Mouse (Mus musculus) left cerebral cortex, adult 8-10 months (tissue): ENCODE data around the gene Lenep. TPM values are rescaled to one million over a fixed set of nuclear protein-coding genes. Genes with fewer than 3 reads are reported as not detected.

Source experiments
- DNase-seq, 2 experiments: peaks; one replicate each; pipeline ENCODE4 v3.0.0; 2022; ENCODE audit warnings: low spot score in 2 of 2
- total RNA-seq, 4 experiments: library from RNA; stranded (reverse); gene quantifications; 2 replicates each; pipeline ENCODE4 v1.2.4; 2022

Lenep gene
- total RNA-seq, 4 experiments from 2014 or later = 3.9 to 5.8 (median 4.4) TPM

- no peak for DNase-seq
Observed at GRCm38 (mm10) chr3:89419981-89420380, 17.4 kb upstream of the Lenep start.

- no peak for DNase-seq
Observed at GRCm38 (mm10) chr3:89419571-89419970, 17.0 kb upstream of the Lenep start.

DNA sequence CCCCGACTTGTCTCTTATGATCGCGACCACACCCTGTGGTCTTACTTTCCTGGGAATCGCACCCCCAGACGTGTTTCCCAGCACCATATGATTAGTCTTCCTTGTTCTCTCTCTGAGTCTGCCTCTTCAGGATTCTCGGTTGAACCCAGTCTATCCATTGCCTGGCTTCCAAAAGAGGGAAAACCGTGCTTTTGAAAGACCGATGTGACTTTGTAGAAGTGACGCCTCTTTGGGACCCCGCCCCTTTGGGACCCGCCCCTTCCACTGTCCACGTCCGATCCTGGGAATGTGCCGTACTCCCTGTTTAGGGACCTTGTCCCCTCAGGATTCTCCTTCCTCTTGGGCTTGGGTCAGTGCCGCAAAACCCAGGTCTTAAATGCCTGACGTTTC is 16.3 kb upstream of the Lenep start:
- no peak for DNase-seq

DNA sequence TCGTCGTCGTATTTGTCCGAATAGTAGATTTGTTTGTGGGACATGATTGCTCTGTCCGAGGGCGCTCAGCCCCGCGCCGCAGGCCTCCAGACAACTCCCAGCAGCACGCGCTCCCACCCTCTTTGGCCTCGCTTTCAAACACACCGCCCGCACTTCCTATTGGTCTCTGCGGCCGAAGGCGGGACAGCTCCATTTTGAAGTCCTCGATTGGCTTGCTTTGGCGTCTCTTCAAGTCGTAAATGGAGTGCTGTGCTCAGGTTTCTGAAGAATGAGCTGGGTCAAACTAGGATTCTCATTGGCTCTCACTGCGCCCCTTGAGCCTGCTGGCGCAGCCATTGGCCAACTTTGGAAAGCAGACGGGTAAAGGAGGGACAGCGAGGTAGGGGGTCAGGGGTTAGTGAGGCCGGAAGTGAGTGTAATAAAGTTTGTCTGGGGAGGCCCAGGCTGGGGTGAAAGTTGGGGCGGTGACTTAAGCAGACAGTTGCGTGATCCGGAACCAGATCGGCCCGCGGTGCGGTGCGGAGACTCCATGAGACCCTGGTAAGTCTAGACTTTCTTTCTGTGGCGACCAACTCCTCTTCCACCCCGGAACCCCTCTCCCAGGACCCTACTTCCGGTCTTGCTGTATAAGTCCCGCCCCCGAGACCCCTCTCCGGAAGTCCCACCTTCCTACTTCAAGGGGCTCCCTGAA is 15.7 kb upstream of the Lenep start, which contains the start of the genes Cks1b and Shc1:
TSS of gene Cks1b (minus strand) at position 214 of the 691 bp plus-strand sequence.
TSS of gene Shc1 (plus strand) at position 274 of the 691 bp plus-strand sequence.
- peak; percentile 80 to 97 for DNase-seq

GRCm38 (mm10) chr3:89417840-89418169 is 15.2 kb upstream of the Lenep start:
- DNase-seq = no peak

DNA sequence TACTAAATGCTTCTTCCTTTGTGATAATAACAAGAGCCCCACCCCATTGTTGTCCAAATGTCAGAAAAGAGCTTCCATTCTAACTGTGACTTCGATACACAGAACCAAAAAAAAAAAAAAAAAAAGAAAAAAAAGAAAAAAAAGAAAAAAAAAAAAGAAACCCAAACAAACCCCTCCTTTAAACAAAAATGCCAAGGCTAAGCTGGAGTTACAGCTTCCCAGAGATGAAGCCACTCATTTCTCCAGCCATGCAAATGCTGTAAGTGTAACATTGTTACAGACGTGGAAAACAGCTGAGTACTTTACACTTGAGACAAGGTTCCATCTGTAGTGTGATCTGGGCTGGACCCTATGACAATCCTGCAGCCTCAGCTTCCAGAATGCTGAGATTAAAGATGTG is 14.5 kb upstream of the Lenep start:
- no peak for DNase-seq

DNA sequence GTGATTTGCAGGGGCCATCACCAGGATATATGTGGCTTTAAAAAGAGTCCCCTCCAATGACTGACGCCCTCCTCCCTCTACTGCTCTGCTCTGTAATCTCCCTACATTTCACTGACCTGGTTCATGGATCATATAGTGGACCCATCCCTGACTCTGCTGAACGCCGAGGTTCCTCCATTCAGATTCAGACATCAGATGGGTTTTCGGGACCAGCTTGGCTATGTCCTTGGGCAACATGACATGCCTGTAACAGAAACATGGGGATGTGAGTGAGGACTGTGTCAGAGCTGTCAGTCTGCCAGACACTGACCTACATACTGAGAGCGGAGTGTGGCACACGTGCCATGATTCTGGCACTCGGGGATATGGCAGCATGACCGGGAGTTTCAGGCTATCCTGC is 13.6 kb upstream of the Lenep start:
- DNase-seq = no peak

DNA sequence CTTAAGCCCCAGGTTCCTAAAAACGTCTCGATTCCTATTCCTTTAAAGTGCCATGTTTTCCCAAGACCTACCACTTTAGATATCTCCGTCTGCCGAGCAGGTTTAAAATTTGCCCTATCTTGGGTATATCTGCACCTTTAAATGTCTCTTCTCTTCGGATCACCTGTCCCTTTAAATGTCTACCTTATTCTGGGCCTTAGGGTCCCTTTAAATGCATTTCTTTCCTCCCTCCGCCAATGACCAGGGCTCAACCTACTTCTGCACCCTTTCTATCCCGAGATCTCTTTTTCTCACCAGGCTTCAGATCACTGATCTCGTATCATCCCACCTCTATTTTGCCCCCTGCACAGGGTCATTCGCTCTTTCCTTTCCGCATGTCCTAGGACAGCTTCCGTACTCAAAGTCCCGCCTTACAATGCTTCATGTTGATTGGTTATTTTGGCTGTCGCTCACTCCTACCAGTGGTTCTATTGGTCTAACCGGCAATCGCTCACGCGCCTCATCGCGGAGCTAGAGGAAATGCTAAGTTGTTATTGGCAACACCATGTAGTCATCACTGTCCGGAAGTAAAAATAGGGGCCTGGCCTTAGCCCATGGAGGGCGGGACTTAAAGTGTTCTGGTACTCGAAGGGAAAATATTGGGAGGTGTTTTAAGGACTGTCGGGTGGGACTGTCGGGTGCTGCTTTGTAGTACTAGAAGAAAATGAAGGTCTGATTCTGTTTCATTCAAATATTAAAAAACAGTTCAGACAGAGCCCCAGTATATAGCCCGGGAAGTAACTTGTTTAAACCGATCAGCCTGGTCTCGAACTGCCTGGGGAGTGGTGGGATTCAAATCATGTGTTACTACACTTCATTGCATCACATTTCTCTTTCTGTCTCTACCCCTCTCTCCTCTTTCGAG is 9.1 kb upstream of the Lenep start, which contains the start of gene Flad1:
TSS of gene Flad1 (minus strand) at position 381 of the 904 bp plus-strand sequence.
- DNase-seq = peak; percentile 100

DNA sequence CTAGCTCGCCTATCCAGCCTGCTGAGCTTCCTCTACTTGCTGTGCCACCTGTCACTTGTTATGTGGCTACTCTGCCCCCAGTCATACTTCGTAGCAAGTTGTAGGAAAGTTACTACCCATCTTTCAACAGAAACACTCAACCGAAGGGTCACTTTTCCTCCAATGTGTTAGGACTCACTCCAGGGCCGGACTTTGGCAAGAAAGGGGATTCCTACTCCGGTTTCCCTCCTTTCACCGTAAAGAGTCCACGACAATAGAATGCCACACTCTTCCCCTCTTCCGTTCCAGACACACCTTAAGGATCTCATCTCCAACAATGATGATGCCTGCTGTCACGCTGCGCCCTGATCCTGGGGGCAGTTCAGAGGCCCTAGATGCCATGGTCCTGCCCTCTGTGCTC is 8.3 kb upstream of the Lenep start:
- DNase-seq = no peak

DNA sequence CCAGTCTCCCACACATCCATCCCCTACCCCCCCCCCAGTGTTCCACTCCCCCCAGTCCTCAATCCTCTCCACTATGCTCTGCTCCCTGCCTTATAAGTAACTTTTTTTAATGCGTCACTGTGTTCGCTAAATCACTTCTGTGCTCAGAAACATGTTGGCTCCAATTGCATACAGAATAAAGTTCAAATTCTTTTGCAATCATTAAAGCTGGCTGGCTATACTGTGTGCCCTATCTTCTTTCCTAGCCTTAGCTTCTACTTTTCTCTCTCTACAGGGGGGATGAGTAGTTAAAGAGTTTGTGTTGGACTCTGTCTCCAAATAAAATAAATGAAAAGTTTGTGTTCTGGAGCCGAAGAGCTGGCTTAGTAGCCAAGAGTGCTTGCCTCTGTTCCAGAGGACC is 7.1 kb upstream of the Lenep start:
- DNase-seq = no peak

DNA sequence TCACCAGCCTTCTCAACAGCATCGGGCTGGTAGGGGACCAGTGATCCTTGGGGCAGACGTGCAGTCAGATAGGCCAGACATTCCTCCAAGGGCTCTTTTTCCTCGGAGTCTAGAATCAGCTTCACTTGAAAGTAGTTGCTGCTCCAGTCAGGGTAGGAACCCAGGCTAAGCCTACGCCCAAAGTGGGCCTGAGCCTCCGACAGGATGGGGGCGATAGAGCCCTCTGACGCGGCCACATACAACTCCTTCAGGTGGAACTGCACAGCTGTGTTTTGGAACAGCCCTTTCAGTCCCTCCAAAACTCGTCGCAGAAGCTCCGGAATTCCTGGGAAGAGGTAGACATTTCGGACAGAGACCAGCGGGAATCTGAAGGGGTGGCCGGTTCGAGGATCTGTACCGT is 5.9 kb upstream of the Lenep start:
- no peak for DNase-seq

DNA sequence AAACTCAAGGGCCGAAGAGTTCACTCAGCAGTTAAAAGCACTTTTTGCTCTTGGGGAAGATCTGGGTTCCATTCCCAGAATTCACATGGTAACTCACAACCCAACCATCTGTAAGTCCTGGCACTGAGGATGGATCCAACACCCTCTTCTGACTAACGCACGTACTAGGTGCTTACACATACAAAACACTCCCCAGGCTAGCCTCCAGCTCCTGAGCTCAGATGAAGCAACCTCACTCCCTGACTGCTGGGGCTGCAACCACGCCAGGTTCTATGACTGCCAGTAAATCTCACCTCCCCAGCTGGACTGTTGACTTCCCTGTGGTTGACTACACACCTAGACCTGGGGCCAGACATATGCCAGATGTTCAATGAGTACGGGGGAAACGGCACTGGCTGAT is 4.3 kb upstream of the Lenep start:
- DNase-seq = no peak

DNA sequence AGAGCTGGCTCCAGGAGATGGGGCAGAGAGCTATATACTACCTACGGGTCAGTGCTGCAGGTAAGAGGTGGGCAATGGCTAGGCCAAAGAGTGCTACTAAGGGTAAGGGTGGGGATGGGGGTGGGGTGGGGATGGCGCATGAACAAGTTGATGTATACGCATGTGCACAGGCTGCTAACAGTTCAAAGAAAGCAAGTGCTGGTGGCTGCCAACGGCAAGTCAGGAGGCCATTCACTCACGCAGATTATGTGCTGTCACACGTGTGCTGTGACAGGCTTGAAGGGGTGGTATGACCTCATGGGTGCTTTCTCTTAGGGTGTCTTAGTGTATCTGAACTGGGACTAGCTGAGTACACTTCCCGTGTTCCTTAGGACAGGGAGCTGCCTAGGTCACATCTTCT is 1.3 kb downstream of the Lenep start:
- DNase-seq = no peak

- DNase-seq = no peak
Observed at GRCm38 (mm10) chr3:89396654-89397005, 6.0 kb downstream of the Lenep start.

DNA sequence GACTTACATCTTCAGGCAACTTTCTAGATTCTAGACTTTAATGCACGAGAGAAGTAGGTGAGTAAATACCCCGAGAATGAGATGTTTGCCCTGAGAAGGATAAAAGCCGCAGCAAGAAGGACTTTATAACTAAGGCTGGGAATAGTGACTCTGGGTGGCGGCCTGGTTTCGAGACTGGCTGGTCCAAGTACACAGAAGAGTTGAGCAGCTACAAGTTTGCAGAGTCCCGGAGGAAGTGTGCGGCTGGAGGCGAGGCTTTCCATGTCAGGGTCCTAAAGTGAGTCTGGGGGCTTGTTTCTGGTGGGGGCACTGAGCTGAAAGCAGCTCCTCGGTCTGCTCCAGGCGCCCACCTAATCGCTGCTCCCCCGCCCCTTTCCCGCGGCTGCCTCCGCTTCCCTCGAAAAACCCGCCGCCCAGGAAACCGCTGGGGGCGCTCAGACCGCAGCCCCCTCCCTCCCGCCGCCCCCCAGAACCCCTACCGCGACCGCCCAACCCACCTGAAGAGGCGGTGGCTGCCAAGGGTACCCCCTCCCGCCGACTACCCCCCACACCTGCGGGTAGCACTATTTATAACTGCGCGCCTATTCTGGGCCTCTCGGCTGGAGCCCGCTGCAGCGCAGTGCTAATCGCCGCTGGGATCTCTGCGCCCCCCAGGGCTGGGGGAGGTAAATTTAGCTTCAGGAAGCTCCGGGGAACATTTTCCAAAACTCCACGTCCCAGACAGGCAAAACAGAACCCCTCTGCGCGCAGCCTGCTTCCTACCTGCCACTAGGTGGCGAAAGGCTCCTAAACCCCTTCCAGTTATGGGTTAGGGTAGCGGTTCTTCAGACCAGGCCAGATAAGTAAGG is 6.6 kb downstream of the Lenep start:
- DNase-seq = no peak

DNA sequence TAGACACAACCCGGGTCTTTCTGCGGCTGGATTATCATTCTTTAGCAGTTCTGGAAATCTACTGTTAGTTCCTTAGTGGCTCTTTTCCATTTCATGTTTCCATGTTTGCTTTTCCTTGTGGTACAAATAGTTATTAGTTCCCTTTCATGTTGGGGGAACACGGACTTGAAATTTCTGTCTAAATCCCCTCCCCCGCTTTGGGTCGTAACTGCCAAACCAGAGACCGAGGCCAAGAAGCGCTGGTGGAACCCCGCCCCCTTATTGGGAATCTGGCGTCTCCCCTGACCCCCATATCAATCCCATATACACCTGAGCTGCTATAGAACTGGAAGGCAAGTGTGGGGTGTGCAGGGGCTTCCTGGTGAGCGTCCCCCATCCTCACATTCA is 7.2 kb downstream of the Lenep start:
- no peak for DNase-seq

DNA sequence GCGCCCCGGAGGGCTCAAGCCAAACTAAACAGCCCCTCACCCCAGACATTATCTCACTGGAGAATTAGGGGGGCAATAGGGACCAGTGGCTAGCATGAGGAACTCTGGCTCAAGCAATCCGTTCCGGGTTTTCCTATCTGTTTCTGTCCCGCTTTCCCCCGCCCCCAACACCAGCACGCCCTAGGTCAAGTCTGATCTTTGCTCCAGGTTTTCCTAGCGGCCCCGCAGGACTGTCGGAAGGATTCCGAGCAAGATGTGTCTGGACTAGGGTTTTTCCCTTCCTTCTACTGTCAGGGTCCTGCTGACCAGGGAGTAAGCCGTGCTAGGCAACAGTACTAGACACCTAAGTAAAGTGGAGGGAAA is 7.7 kb downstream of the Lenep start:
- no peak for DNase-seq

DNA sequence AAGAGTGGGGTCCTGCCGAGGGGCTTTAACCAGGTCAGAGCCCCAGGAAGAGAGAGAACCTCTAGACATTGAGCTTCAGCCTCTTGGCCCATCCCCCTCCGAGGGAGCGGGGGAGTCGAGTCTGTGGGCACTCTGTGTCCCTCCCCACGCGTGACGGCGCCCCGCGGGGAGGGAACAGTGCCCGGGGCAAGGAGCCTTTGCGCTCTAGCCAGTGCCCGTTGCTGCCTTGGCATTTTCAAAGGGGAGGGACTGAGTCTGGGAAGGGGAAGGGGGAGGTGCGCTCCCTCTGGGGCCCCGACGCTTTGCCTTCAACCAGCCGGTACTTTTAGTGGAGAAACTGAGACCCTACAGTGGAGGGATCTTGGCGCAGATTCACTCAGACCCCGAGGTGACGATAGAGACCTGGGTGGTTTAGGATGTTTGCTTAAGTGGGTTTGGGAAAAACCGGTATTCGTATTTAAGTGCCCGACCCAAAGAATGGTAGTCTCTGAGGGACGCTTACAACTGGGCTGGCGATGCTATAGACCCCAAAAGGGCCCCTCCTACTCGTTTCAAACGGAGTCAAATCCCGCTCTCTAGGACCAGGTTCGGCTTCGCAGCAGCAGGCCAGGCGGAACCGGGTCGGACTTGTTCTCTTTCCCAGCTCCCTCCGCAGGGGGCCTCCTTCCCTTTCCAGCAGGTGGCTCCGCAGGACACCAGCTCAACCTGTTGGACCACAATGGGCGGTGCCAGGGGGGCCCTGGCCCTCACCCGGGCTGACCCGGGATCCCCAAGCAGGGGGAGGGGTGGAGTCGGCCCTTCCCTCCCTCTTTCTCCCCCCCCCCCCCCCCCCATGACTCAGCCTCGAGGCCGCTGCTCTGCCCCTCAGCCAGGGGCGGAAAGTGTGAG is 8.3 kb downstream of the Lenep start, which contains the start of gene Zbtb7b:
TSS of gene Zbtb7b (minus strand) at position 771 of the 888 bp plus-strand sequence.
- DNase-seq = no peak

DNA sequence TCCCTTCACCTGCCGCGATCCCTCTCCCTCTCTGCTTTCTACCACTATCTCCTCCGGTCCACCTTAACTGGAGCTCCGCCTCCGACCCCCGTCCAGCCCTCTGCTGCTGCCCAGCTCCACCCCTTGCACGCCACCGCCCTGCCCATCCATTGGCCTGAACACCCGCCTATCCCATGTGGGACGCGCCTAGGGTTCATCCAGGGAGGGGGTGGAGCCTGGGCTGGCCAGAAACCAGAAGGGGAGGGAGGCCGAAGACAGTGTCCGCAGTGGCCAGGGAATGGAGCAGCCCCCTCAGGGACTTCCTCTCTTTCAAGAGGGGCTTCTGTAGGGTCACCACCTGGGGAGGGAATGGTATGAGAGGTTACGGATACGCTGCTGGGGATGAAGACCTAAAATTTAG is 9.0 kb downstream of the Lenep start:
- peak; percentile 78 to 96 for DNase-seq

DNA sequence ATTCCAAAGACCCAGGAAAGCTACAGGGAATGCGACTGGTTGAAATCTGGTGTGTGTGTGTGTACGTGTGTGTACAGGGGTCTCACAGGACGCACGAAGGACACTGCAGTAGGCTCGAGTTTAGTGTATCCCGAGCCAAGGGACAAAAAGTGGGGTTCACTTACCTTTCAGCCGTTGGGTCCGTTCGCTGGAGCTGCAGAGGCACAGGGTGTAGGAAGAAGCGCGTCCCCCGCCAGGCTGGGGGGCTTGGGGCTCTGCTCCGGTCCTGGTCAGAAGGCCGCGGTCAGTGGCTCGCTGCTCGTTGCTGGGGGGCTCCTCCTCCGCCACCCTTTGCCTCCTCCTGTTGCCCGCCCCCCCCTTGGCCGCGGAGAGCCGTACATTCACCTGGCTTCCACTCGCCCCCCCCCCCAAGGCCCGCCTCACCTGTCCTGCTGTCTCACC is 9.7 kb downstream of the Lenep start:
- DNase-seq = no peak
